Mouse (Mus musculus) cerebellum, adult 2 months (tissue): ENCODE measurements at regions not wholly inside any gene's neighbourhood (a gene's known extent, or its start where the extent isn't known, plus 50 kb on each side); places are given as distances from the start of the nearest gene placed in this dataset.

Source experiments
- DNase-seq, 2 experiments: peaks; one replicate each; pipeline ENCODE4 v3.0.0; 2021
- H3K27ac ChIP-seq: fragments of 200-500 bp; 2 replicates; pipeline ENCODE4 v1.5.1; 2012; ENCODE audit warnings: low read length, control low read depth, inconsistent platforms; ENCODE audit not compliant: insufficient read depth
- H3K27me3 ChIP-seq: fragments of 200-500 bp; 2 replicates; pipeline ENCODE4 v1.6.1; 2012; ENCODE audit warnings: inconsistent platforms, mild to moderate bottlenecking, low read length, moderate library complexity; ENCODE audit not compliant: control insufficient read depth, insufficient read depth
- H3K4me1 ChIP-seq: fragments of 200-500 bp; 2 replicates; pipeline ENCODE4 v1.6.1; 2011; ENCODE audit warnings: low read length; ENCODE audit not compliant: control insufficient read depth, insufficient read depth
- H3K4me3 ChIP-seq: fragments of 200-500 bp; replicated peaks from 2 replicates; pipeline ENCODE3; 2011; ENCODE audit warnings: mild to moderate bottlenecking, low read depth, low read length, control low read depth; ENCODE audit not compliant: insufficient read depth
- CTCF ChIP-seq: fragments of 200-500 bp; IDR thresholded peaks from 2 replicates; pipeline ENCODE4 v1.5.1; 2011; ENCODE audit warnings: low read depth, mild to moderate bottlenecking, control low read depth, low read length, moderate library complexity, borderline replicate concordance; ENCODE audit not compliant: insufficient read depth
- POLR2A ChIP-seq: fragments of 200-500 bp; IDR thresholded peaks from 2 replicates; pipeline ENCODE4 v1.6.1; 2011; ENCODE audit warnings: low read length, control low read depth, borderline replicate concordance; ENCODE audit not compliant: insufficient read depth
- WGBS: fragments of 180-500 bp; shearing (Covaris S2); methylation state at CpG from one replicate; pipeline ENCODE4 v1.1.7; 2018; 5-methylcytosine and 5-hydroxymethylcytosine counted together

DNA sequence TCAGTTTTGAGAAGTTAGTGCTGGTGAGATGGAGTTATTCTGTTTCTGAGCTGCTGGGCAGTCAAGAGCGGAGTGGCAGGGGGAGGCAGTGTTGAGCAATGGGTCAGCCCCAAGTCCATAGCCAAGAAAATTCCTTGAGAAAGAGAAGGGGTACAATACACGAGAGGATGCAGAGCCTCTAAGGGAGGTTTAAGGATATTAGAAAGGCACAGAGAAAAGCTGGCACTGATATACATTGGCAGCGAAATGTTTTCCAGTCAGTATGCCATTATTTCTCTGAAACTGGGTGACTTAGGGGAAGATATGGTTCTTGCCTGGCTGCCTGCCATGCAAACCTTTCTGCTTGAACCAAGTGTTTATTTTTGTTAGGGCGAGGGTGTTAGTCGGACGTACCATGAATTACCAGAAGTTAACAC, 56.6 kb upstream of the Commd8 start:
- Histone ChIP-seq H3K27me3 (no peaks in the 10 kb centered on the region), H3K27ac (no peak overlapping the region), H3K4me1 (no peaks in the 10 kb centered on the region), H3K4me3 (no peak overlapping the region)
- TF ChIP-seq POLR2A = no peak
- no peak for TF ChIP-seq CTCF
- WGBS = 49% methylated on average over 6 of the region's 6 CpGs
- no peak for DNase-seq

DNA sequence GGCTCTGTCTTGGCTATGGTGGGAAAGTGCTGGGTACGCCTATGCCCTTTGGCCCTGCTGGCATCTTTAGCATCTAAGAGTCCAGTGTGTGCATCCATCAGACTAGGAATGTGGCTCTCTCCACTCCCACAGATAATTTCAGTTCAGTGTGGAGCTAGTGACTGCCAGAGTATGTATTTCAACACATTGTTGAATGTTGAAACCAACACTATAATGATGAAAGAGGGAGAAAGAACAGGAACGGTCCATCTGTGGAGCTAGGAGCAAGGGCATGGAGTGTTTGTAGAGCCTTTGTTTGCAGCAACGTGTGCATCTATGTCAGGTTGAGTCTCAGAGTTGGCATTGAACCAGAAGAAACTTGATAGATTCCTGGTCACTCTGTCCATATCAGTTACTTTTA, 54.9 kb upstream of the Commd8 start:
- no peak overlapping the region for H3K4me3 ChIP-seq
- H3K27me3 ChIP-seq = no peaks in the 10 kb centered on the region
- TF ChIP-seq CTCF (no peak), POLR2A (no peak)
- H3K27ac ChIP-seq = no peak overlapping the region
- no peaks in the 10 kb centered on the region for H3K4me1 ChIP-seq
- WGBS = 82% methylated on average over 3 of the region's 3 CpGs
- DNase-seq = no peak

DNA sequence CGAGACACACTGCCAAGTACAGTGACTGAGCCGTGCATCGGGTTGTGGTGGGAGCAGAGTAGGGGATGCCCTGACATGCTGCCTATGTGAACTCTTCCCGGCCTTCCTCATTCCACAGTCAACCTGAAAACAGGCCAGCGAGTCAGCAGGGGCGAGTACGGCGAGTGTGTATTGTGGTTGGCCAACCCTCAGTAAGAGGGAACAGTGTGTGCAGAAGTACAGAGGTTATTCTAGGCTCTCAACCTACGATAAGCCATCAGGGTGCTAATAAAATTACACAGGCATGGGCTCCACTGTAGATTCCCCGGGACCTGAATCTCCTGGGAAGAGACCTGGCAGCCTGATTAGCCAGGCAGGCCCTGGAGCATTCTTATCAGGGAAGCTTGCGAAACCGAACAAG, 51.7 kb upstream of the Commd8 start:
- TF ChIP-seq POLR2A (no peak), CTCF (no peak)
- Histone ChIP-seq H3K4me3 (no peak overlapping the region), H3K4me1 (no peaks in the 10 kb centered on the region), H3K27ac (no peak overlapping the region), H3K27me3 (no peaks in the 10 kb centered on the region)
- WGBS = 93% methylated on average over 12 of the region's 12 CpGs
- no peak for DNase-seq

DNA sequence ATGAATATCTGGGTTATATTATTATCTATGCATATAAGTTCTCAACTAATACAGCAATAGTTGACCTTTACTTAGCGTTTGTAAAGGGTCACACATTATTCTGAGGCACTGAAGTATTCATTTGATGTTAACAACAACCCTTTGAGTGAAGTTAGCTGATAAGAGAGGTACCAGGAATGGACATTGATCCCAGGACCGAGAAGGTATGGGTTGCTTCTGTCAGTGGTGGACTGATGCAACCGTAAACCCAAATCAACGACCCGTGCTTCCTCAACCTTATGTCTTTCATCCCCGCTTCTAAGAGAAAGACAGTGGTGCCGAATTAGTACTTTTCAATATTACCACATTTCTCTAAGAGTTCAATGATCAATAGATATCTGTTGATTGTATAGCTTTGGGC, 51.3 kb upstream of the Commd8 start:
- Histone ChIP-seq H3K4me3 (no peak overlapping the region), H3K27ac (no peak overlapping the region), H3K27me3 (no peaks in the 10 kb centered on the region), H3K4me1 (no peaks in the 10 kb centered on the region)
- 93% methylated on average over 7 of the region's 7 CpGs for WGBS
- TF ChIP-seq POLR2A (no peak), CTCF (no peak)
- DNase-seq = no peak
